Mouse (Mus musculus): ENCODE results near the gene Zbtb11. TPM values are rescaled to one million over a fixed set of nuclear protein-coding genes. Genes with fewer than 3 reads are reported as not detected.

The Zbtb11 gene
- total RNA-seq, 2 experiments from 2014 or later: 22.4 to 23.4 TPM

DNA sequence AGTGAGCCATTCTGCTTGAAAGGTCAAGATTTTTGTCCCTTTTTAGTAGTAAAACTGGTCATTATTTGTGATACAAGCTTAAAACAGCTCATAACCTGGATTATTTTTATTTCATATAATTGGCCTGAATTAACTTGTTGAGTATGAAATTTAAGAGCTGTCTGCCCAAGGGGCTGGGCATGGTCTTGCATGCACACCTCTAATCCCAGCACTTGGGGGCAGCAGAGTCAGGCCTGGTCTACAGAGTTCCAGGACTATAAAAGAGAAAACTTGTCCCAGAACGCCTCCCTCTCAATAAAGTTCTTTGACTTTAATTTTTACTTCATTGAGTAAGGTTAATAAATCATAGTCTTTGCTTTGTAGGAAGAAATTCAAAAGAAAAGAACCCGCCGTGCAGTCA, 4.5 kb upstream of the Zbtb11 start:
- DNase-seq: peak; percentile 49 to 64

DNA sequence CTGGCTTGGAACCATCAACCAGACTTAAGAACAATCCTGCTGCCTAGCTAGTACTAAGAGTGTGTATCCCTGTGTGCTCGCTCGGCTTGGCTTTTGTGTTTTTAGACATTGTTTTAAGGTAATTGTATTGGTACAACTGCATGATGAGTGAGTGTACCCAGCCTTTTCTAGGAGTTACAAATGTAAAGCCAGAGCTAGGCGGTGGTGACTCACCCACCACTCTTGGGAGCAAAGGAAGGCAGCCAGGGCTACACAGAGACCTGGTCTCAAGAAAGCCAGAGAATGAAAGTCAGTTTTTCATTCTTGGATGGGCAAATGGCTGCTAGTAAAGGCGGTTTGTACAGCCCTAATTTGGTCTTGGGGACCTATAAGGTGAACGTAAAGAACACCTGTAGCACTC, 3.3 kb upstream of the Zbtb11 start:
- DNase-seq: no peak

DNA sequence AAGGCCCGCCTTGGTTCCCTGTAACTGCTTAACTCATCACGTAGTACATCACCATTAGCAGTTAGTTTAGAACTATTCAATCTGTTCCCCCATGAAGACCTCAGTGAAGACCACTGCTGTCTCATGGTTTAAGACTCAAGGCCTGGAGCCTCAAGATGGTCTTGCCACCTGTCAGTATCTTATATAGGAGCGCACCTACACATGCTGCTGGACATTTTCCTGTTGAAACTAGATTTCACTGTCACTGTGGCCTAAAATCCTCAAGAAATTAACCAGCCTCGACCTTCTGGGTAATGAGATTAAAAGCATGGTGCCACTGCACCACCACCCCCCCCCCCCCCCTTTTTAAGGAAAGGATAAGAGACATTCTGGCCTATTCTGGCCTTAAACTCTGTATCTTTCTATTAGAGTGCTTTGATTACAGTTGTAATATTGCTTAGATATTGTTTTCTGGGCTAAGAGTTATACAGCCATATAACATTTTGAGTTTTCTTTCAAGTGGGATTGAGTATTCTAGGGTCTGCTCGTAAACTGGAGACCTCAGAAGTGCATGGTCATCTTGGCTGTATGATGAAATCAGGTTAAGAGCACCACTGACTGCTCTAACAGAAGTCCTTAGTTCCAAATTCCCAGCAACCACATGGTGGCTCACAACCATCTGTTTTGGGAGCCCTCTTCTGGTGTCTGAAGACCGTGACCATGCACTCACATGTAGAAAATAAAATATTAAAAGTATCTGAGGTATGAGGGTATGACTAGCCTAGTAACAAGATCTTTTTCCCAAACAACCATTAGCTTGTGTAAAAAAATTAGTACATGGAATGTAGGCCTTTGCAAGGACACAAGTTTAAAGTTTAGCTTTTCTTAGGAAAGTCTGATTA, 1.7 kb upstream of the Zbtb11 start:
- no peak for DNase-seq

DNA sequence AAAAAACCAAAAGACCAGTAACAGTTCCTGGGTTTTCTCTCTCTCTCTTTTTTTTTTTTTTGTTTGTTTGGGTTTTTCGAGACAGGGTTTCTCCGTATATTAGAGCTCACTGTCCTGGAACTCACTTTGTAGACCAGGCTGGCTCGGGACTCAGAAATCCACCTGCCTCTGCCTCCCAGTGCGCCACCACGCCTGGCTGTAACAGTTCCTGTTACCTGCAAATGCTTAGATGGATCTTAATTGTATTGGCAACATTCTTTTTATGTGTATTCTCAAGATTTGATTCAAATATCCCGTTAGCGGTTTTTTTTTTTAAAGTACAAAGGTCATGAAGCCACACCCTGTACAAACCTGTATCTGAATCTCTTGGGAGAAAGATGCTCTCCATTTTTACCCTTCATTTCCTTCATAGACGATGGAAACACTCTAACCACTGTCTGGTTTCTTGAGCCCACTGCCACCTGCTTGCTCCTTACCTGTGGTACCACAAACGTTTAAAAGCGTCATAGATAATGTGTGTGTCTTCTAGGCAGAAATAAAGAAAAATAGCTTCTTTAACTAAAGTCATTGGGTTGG, 969 bp upstream of the Zbtb11 start:
- DNase-seq: no peak

DNA sequence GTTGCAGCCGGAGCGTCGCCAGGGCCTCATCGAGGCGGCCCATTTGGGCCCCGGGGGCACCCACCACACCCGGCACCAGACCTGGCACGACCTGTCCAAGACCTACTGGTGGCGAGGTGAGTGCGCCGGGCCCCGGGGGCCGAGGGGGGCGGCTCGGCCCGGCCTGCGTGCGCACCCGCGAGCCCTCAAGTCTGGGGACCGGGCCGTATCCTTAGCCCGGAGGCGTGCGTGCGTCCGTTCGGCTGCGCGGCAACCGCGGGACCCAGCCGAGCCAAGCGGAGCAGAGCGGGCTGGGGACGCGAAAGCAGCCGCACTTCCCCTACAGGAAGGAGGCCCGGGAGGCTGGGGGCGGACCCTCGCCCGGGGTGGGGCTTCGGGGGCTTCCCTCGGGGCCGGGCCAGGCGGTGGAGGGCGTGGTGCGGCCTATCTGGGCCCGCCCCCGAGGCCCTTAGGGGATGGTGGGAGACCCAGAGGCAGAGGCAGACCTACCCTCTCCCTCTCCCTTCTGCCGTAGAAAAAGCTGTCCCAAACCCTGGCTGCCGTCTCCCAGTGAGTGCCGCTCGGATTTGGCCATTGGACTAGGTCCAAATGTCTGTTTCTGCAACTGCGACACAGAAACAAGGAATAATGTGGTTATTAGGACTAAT, 696 bp downstream of the Zbtb11 start:
- DNase-seq: peak; percentile 95 to 98

DNA sequence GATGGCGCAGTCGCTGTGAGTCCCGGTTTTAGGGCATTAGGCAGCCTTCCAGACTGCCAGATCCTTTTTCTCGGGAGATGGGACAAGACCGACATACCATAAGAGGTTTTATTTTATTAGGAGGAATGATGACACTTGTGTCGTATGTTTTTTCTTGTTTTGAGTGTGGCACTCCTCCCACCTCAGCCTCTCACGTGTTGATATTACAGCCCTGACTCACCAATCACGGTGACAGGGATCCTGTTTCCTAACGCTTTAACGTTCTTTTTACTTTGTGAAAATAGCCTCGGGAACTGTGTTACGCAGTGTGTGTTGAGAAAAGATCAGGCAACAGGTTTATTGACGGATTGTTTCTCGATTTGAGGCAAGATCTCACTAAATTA, 1.2 kb downstream of the Zbtb11 start:
- DNase-seq: peak; percentile 59 to 61

DNA sequence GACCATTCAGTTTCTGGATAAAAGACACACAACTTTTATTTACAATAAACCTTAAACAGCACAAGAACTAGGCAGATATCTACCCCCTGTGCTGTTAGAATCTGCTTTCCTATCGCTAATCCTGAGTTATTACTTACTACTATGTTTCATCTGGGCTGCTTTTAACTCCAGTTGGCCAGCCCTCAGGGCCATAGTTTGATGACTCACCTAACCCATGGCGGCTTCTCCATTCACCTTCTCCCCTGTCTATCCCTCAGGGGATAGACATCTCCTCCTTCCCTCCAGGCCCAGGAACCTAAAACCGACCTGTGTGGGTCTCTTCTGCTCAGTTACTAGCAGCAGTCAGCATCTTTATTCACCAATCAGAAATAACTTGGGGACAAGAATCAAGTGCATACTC, 12.3 kb downstream of the Zbtb11 start:
- peak in 1 of 2 experiments; percentile 40 for DNase-seq

DNA sequence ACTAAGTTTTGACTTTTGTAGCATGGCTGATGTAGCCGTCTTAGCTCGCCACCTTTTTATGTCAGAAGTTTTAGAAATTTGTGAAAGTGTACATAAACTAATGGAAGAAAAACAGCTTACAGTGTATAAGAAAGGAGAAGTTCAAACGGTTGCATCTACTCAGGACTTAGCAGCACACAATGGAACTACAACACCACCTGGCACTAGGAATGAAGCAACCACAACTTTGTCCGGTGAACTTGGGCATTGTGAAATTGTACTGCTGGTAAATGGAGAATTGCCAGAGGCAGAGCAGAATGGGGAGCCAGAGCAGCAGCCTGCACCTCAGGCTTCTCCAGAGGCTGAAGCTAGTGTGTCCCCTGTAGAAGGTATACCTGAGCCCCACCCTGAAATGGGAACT, 16.6 kb downstream of the Zbtb11 start:
- no peak for DNase-seq

DNA sequence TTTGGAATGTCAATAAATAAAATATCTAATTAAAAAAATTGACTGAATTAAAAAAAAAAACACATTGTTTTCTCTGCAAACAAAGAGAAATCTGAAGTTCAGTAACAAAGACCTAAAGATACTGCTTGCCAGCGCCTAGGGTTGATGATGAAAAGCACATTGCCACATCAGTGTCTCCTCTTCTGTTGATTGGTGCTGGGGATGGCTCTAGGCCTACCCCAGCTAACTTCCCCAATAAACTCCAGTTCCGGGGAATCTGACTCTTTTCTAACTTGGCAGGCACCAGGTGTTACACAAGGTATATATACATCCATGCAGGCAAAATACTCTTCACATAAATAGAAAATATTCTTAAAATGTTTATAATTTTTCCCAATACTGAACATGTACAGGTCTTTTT, 20.6 kb downstream of the Zbtb11 start:
- DNase-seq: no peak

DNA sequence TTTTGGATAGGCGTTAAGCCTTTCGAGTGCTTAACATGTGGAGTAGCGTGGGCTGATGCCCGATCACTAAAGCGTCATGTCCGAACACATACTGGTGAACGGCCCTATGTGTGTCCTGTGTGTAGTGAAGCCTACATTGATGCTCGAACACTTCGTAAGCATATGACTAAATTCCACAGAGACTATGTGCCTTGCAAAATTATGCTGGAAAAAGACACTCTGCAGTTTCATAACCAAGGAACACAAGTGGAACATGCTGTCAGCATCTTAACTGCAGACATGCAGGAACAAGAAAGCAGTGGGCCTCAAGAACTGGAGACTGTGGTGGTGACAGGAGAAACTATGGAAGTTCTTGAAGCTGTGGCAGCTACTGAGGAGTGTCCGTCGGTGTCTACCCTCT, 33.1 kb downstream of the Zbtb11 start:
- DNase-seq: no peak

DNA sequence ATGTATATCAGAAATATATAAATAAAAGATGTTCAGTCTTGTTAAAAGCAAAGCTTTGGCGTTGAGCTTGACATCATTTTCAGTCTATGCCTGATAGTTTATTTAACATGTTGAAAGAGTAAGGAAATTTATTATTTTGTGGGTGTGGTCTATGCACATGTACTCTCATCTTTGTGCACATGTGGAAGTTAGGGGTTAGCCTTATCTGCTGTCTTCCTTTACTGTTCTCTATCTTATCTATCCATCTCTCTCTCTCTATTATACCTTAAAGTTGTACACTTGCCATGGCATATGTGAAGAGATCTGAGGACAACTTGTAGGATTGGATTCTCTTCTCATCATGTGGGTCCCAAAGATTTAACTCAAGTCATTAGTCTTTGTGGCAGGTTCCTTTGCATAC, 35.2 kb downstream of the Zbtb11 start:
- DNase-seq: no peak

DNA sequence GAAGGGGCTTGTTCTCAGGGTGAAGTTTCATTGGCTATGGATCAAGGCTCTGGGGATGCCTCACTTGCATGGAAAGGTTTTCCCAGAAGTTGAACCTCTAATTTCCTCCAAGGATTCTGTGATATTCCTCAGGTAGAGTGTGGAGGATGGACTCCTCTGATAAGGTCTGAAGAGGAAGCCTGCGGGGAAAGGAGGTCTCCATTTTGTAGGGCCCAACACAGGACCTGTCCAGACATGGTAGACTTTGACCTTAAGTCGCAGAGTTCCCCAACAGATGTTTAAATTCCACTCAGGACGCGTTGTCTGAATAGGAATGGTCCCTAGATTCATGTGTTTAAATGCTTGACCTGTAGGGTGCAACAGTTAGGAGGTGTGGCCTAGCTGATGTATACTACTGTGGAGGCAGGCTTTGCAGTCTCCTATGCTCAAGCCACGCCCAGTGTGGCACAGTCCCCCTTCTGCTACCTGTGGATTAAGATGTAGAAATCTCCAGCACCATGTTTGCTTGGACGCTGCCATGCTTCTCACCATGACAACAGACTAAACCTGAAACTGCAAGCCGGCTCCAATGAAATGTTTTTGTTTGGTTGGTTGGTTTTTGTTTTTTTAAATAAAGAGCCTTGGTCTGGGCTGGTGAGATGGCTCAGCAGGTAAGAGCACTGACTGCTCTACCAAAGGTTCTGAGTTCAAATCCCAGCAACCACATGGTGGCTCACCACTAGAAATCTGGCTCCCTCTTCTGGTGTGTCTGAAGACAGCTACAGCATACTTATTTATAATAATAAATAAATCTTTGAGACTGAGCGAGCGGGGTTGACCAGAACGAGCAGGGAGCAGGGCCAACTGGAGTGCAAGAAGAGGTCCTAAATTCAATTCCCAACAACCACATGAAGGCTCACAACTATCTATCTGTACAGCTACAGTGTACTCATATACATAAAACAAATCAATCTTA, 39.4 kb downstream of the Zbtb11 start:
- DNase-seq: no peak

DNA sequence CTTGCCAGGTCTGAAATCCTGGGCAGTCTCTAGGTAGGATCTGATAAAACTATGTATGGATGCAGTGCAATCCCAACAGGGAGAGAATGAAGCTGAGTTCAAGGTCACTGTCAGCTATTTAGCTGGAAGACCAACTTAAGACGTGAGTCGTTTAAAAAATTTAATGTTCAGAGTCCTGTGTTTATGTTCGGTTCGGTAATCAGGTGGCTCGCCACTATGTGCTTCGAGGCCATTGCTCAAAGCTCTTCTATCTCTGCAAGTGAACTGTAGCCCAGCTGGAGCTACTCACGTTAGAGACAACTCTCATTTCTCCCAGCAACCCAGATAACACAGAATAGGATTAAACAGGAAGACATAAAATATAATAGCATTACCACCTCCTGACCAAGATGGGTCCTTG, 40.4 kb downstream of the Zbtb11 start:
- no peak for DNase-seq

DNA sequence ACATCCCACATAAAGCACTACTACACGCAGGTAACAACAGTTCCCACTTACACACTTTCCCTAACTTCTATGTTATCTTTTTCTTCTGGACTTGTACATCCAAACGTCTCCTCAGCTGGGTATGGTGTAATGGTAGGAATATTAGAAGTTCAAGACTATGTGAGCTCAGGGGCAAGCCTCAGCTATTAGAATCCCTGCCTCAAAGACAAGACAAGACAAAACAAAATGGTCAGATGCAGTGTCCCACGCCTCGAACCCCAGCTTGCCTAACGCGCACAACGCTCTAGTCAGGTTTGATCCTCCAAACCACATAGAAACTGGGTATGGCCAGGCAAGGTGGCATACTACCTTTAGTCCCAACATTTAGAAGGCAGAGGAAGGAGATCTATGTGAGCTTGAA, 46.0 kb downstream of the Zbtb11 start:
- no peak for DNase-seq

DNA sequence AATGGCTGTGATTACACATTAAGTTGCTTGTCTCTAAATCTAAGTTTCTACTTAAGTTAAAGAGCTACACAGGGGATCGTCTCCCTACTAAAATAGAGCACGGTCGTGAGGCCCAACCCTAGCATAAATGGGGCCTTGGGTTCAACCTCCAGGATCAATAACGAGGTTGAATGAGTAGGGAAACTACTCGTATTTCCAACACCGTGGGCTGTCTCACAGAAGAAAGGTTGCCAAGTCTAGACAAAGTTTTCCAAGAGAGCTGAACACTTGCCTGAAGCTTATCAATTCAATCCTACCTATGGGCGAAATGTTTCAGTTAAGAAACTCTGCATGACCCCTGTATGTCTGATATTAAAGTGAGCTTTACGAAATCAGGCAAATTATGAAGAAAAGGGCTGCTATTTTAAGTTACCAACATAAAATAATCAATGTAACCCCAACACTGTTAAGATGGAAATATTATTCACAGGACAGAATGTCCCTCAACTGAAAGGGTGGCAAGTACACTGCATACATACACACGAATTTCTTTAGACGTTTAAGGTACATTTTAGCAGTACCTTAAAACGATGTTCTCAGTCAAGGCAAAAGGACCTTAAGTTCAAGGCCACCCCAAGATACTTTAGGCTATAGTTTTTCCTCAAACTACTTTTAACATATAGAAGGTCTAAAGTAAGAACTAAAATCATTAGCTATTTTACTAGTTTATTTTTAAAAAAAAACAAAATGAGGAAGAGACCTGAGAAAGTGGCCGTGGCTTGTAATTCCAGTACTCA, 54.4 kb downstream of the Zbtb11 start:
- no peak for DNase-seq

DNA sequence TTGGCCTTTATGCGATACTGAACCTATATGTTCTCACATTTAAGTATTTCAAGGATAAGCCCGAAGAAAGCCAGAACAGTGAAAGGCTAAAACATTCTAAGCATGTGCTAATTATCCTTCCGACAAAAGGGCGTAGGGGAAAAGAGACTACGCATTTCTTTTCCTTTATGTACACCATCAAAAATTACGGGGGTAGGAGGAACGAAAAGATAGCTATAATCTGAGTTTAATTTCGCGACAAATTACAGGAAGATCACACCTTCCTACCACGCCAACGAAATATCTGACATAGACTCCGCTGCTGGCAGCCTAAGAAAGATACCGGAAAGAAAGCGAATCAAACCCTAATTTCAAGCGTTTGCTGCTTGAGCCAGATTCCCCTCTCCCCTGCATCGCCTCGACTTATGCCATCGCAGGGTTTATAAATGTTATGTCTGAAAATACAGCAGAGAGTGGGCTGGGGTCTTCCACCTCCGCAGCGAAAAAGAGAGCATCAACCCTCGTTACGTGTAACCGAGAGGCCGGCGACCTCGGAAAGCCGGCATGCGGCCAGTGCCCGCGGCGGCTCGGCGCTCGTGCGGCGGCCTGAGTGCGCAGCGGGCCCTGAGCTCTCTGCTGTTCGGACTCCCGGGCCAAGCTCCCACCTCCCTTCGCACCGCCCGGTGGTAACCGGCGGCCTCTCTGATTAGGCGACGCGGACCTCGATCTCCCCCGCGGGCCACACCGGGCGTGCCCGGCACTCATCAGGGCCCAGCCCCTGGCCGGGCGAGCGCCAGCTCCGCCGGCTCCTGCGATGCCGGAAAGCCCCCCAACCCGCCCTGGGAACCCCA, 55.3 kb downstream of the Zbtb11 start:
- peak; percentile 74 to 76 for DNase-seq

DNA sequence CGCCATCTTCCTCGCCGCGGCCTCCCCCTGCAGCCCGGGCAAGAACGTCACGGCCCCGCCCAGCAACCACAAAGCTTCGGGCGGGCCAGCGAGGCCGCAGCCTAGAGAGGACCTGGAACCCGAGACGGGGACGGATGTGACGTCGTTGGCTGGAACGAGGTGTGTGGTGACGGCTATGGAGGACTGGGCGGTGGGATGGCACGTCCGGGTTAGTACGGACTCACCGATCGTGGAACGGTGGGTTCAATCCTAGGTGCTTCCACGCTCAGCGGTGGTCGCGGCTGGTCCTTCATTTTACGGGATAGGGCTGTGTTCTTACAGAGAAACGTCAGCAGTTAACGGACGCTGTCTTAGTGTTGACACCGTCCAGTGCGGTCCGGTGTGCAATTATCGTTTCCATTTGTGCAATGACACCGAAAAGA, 56.0 kb downstream of the Zbtb11 start, which contains the start of gene Pcnp:
TSS of gene Pcnp (minus strand) at position 79 of the 422 bp plus-strand sequence.
- DNase-seq: peak; percentile 98 to 99

DNA sequence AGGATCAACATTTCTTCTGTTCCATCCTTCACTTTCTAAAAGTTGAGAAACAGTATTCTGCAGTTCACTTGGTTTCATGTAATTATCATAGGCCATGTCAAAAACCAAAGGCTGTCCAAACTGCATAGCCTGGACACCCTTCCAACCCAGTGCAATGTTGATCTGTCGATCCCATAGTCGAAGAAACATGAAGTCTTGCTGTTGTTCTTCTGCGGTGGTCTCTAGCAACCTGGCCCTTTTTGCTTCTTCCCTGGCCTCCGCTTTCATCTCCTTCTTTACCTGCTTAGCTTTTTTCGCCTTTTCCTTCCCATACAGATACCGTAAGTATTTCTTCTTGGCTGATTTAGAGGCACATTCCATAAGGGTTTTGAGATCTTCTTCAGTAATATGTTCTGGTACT, 60.9 kb downstream of the Zbtb11 start:
- no peak for DNase-seq

DNA sequence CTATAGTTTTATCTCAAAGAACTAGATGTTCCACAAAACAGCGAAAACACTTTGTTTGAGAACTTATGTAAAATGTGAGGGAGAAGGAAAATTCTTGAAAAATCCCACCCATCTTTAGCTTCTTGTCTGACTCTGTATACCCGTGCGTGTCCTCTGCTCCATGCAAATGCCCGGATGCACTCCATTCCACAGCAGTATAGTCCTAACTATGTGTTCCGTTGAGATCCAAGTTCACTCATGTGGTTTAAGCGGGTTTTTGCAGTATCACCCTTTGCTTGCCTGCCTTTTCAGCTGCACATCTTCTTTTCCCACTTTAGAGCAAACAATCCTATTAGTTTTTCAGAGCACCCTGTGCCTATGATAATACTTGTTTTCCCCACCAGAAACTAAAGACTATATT, 62.8 kb downstream of the Zbtb11 start:
- no peak for DNase-seq
